ENCODE assay signal across 7 mouse cellular contexts in the genomic region with DNA sequence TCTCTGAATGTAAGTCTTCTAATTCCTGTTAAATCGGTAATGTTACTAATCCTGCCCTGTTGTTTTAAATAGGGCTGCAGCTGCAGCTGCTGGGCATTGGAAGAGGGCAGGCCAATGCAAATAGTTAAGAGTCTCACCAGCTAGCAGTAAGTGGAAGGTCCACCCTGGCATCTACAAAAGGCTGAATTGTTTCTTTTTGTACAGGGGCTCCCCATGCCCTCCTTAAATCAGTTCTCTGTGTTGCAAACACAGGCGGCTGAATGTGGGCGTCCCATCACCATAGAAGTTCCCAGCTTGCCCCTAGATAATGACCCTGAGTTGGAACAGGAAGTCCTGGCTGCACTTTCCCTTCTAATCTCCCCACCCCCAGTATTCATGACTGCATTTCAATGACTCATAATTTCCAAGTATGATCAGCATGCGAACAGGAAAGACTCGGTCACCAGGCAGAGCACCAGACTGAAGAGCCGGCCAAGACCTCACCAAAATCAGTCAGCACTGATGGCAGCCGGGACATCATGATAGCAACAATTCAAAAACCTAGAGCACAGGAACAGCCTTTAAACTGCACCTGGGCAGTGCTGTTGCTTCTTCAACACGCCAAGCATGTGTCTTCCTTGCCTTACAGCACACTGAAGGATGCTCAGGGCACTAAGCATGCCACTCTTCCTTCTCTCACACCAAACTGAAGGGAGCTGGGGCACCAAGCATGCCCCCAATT.
DNase-seq lines count a peak whose midpoint lies in the region; ATAC-seq and TF ChIP-seq lines count a peak whose summit lies in the region.

No protein-coding gene starts in this region.

- ATAC-seq in kidney, embryonic 14.5 days (ENCODE audit: low FRiP score, low TSS enrichment) = peak; percentile 46; the same call in 1 of the 2 replicates

- H3K4me2 ChIP-seq in kidney, embryonic 14.5 days (replicated peaks; ENCODE audit: low read depth, low read length) = no peak overlapping the region

- DNase-seq in MEL (ENCODE audit: low read depth, low spot score) = peak; percentile 88
- DNase-seq in adrenal gland, postnatal 10 days = peak; percentile 62
- peak; percentile 99 for DNase-seq in heart, adult 11 months
- no peak for DNase-seq in left cerebral cortex, adult 8-10 months (ENCODE audit: low spot score in 2 of 2)
- DNase-seq in c-Kit-positive CD71-positive TER-119-positive erythroid progenitor cells, embryonic 14.5 days (ENCODE audit: low spot score) = no peak

- no peaks in the 10 kb centered on the region for H3K79me2 ChIP-seq in MEL (ENCODE audit: control insufficient read depth, insufficient read depth, low read length, poor library complexity)

- H3K9ac ChIP-seq in MEL (ENCODE audit: control insufficient read depth, low read depth, low read length, poor library complexity, severe bottlenecking) = peak overlapping the region; percentile 28
- H3K9ac ChIP-seq in kidney, embryonic 14.5 days (ENCODE audit: low read depth, low read length) = no peak overlapping the region

- peaks cover 0 to 49% of the 10 kb centered on the region in 2 experiments; a peak in 2 of 4 replicates for H3K36me3 ChIP-seq in MEL (ENCODE audit: control insufficient read depth in 1 of 2, insufficient read depth in 2 of 2, low read length in 2 of 2)
- H3K36me3 ChIP-seq in kidney, embryonic 14.5 days (ENCODE audit: control insufficient read depth, insufficient read depth, low read length) = no peaks in the 10 kb centered on the region
- H3K36me3 ChIP-seq in megakaryocyte, embryonic 14.5 days (replicated peaks; ENCODE audit: low read length) = no peaks in the 10 kb centered on the region

- TF ChIP-seq RAD21 in MEL (IDR thresholded peaks at IDR 0.05; ENCODE audit: low read depth, low read length) = no peak

- H3K27ac ChIP-seq in MEL (ENCODE audit: control insufficient read depth, low read depth, low read length) = peak overlapping the region; percentile 72
- H3K27ac ChIP-seq in kidney, embryonic 14.5 days (ENCODE audit: low read depth, low read length) = no peak overlapping the region

- peak in 1 of 2 experiments; percentile 34; a peak in 1 of 4 replicates for TF ChIP-seq POLR2A in MEL (IDR thresholded peaks at IDR 0.05; ENCODE audit: control insufficient read depth in 1 of 2, insufficient read depth in 1 of 2, low read depth in 1 of 2, low read length in 2 of 2, poor library complexity in 1 of 2)

- H3K9me3 ChIP-seq in MEL (replicated peaks; ENCODE audit: insufficient read depth, low read length) = no peaks in the 10 kb centered on the region
- H3K9me3 ChIP-seq in kidney, embryonic 14.5 days (ENCODE audit: control insufficient read depth, low read length) = no peaks in the 10 kb centered on the region
- no peaks in the 10 kb centered on the region for H3K9me3 ChIP-seq in megakaryocyte, embryonic 14.5 days

- H3K4me1 ChIP-seq in MEL (ENCODE audit: control insufficient read depth in 1 of 2, insufficient read depth in 2 of 2, low read length in 2 of 2) = peaks cover 13 to 45% of the 10 kb centered on the region in 2 experiments
- peaks cover 11% of the 10 kb centered on the region; the same call in 1 of the 2 replicates for H3K4me1 ChIP-seq in kidney, embryonic 14.5 days (ENCODE audit: control insufficient read depth, insufficient read depth, low read length)
- peaks cover 73% of the 10 kb centered on the region for H3K4me1 ChIP-seq in megakaryocyte, embryonic 14.5 days

- H3K4me3 ChIP-seq in MEL (ENCODE audit: control insufficient read depth in 1 of 2, insufficient read depth in 1 of 2, low read depth in 2 of 2, low read length in 2 of 2) = peak overlapping the region; percentile 18 to 19; a peak in 3 of 4 replicates
- no peak overlapping the region for H3K4me3 ChIP-seq in kidney, embryonic 14.5 days (ENCODE audit: low read length)
- peak overlapping the region; percentile 67 for H3K4me3 ChIP-seq in megakaryocyte, embryonic 14.5 days (replicated peaks)

- TF ChIP-seq CTCF in MEL (IDR thresholded peaks at IDR 0.05 in 2 of 3, conservative IDR thresholded peaks at IDR 0.05 in 1 of 3; ENCODE audit: control insufficient read depth in 1 of 3, insufficient read depth in 1 of 3, low read depth in 2 of 3, low read length in 3 of 3, poor library complexity in 1 of 3, severe bottlenecking in 1 of 3) = no peak

- WGBS in kidney, embryonic 14.5 days = 46% methylated on average over 8 of the region's 8 CpGs

- no peaks in the 10 kb centered on the region for H3K27me3 ChIP-seq in MEL (ENCODE audit: control insufficient read depth in 1 of 2, insufficient read depth in 2 of 2, low read length in 2 of 2)
- no peaks in the 10 kb centered on the region for H3K27me3 ChIP-seq in kidney, embryonic 14.5 days (ENCODE audit: control insufficient read depth, insufficient read depth, low read length)
- H3K27me3 ChIP-seq in megakaryocyte, embryonic 14.5 days (replicated peaks) = no peaks in the 10 kb centered on the region

- TF ChIP-seq EP300 in MEL (IDR thresholded peaks at IDR 0.05; ENCODE audit: low read depth in 1 of 2, low read length in 2 of 2) = peak; percentile 73 to 84

TF ChIP-seq in MEL, 35 proteins besides CTCF, POLR2A, EP300 and RAD21:
- TF ChIP-seq E2F4 (IDR thresholded peaks at IDR 0.05; ENCODE audit: borderline replicate concordance, low read depth, low read length) (no peak), POLR2AphosphoS5 (IDR thresholded peaks at IDR 0.05; ENCODE audit: borderline replicate concordance, low read depth, low read length) (no peak), RCOR1 (IDR thresholded peaks at IDR 0.05; ENCODE audit: low read depth, low read length) (peak; percentile 40; the same call in 1 of the 2 replicates), TAL1 (IDR thresholded peaks at IDR 0.05; ENCODE audit: low read length) (peak; percentile 71), MAFK (IDR thresholded peaks at IDR 0.05; ENCODE audit: borderline replicate concordance, low read depth, low read length) (no peak), USF1 (IDR thresholded peaks at IDR 0.05; ENCODE audit: low read depth, low read length) (no peak), JUND (IDR thresholded peaks at IDR 0.05; ENCODE audit: low read depth, low read length) (peak; percentile 92), GATA1 (IDR thresholded peaks at IDR 0.05; ENCODE audit: low read depth, low read length) (peak; percentile 66), ETS1 (IDR thresholded peaks at IDR 0.05; ENCODE audit: low read depth, low read length) (peak; percentile 90), MYC (IDR thresholded peaks at IDR 0.05; ENCODE audit: low read depth, low read length) (peak; percentile 42; the same call in 1 of the 2 replicates), MXI1 (IDR thresholded peaks at IDR 0.05; ENCODE audit: low read depth, low read length) (peak; percentile 10; the same call in 1 of the 2 replicates), HCFC1 (IDR thresholded peaks at IDR 0.05; ENCODE audit: low read depth, low read length) (no peak), ELF1 (IDR thresholded peaks at IDR 0.05; ENCODE audit: low read depth, low read length) (0 out of 2 replicates have a peak, but pooled peaks have one; percentile 42), MAX (IDR thresholded peaks at IDR 0.05; ENCODE audit: low read length) (peak; percentile 55)

Comparison
In these comparisons a context has a peak if more than half of its experiments do, and no peak if none do; other contexts are left out.
1. DNase-seq: peak in MEL (single experiment), adrenal gland, postnatal 10 days (single experiment) and heart, adult 11 months (single experiment); none in left cerebral cortex, adult 8-10 months (0 of 2) and c-Kit-positive CD71-positive TER-119-positive erythroid progenitor cells, embryonic 14.5 days (single experiment).